Mouse (Mus musculus): ENCODE measurements at regions not wholly inside any gene's neighbourhood (a gene's known extent, or its start where the extent isn't known, plus 50 kb on each side); places are given as distances from the start of the nearest gene placed in this dataset.

DNA sequence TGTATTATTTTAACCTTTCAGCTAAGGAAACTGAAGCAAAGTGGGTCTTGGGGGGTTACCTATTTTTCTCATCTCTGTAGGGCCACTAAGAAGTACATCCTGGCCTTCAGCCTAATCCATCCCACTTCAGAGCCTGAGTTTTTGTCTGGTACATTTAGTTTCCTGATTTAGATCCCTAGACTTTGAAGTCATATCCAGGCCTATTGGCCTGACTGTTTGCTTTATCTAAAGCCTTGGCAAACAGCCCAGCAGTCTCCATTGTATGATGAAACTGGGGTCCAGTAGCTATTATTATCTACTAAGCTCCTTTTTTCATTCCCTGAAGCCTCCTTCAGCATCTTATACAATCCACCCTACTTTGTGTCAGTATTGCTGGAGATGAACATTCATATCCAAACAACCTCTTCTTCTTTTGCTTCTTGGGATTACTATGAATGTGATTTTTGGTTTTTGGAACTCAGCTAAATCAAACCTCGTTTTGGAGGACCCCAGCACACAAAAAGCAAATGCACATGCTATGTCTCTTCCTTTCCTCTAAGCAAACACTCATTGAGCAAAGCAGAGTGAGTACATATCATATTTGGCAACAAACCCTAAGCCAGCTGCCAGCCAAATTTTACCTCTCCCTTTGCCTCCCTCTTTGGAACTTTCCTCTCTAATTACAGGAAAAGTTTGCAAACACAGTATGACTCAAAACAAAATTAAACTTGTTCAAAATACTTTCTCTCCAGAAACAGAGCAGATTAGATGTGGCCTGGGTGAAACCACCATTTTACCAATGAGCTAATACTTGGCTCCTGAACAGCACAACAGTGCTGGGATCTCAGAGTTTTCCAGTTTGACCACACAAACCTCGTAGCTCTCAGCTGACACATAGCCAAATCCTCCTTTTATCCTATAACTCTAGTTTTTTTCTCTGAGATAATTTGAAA is 342.8 kb upstream of the Etaa1 start:
- intact Hi-C loops (cut with DNase I) = no loop called here
- DNase-seq = peak in 1 of 2 experiments; percentile 60
- H3K9ac ChIP-seq (ENCODE audit: low read depth, low read length) = no peak overlapping the region
- no peaks in the 10 kb centered on the region for H3K27me3 ChIP-seq (ENCODE audit: control insufficient read depth, insufficient read depth, low read length)
- no peak overlapping the region for H3K4me3 ChIP-seq
- no peak overlapping the region for H3K27ac ChIP-seq
- peaks cover 2% of the 10 kb centered on the region for H3K36me3 ChIP-seq (ENCODE audit: control insufficient read depth, insufficient read depth, low read length)
- 18% methylated on average over 2 of the region's 2 CpGs for WGBS
- TF ChIP-seq CTCF (IDR thresholded peaks at IDR 0.05) = no peak
- TF ChIP-seq EP300 (IDR thresholded peaks at IDR 0.05; ENCODE audit: insufficient read depth, low read depth, low read length) = no peak
- TF ChIP-seq POLR2A (IDR thresholded peaks at IDR 0.05; ENCODE audit: insufficient read depth, low read depth, low read length) = no peak
- H3K79me2 ChIP-seq (replicated peaks; ENCODE audit: control insufficient read depth, insufficient read depth, low read length) = no peaks in the 10 kb centered on the region
- H3K4me1 ChIP-seq (ENCODE audit: control insufficient read depth, insufficient read depth, low read length) = no peaks in the 10 kb centered on the region; the same call in 1 of the 2 replicates

GRCm38 (mm10) chr11:18278585-18279136 is 325.0 kb upstream of the Etaa1 start:
- no peak overlapping the region for H3K27ac ChIP-seq
- no peaks in the 10 kb centered on the region for H3K79me2 ChIP-seq (replicated peaks; ENCODE audit: control insufficient read depth, insufficient read depth, low read length)
- H3K4me1 ChIP-seq (ENCODE audit: control insufficient read depth, insufficient read depth, low read length) = no peaks in the 10 kb centered on the region
- H3K9ac ChIP-seq (ENCODE audit: low read depth, low read length) = no peak overlapping the region
- intact Hi-C loops (cut with DNase I) = no loop called here
- H3K4me3 ChIP-seq = no peak overlapping the region
- DNase-seq = no peak
- no peaks in the 10 kb centered on the region for H3K27me3 ChIP-seq (ENCODE audit: control insufficient read depth, insufficient read depth, low read length)
- WGBS = 64% methylated on average over 2 of the region's 2 CpGs
- H3K36me3 ChIP-seq (ENCODE audit: control insufficient read depth, insufficient read depth, low read length) = no peaks in the 10 kb centered on the region
- TF ChIP-seq POLR2A (IDR thresholded peaks at IDR 0.05; ENCODE audit: insufficient read depth, low read depth, low read length) = no peak
- no peak for TF ChIP-seq EP300 (IDR thresholded peaks at IDR 0.05; ENCODE audit: insufficient read depth, low read depth, low read length)
- TF ChIP-seq CTCF (IDR thresholded peaks at IDR 0.05) = no peak

- Histone ChIP-seq H3K79me2 (replicated peaks; ENCODE audit: control insufficient read depth, insufficient read depth, low read length) (no peaks in the 10 kb centered on the region), H3K36me3 (ENCODE audit: control insufficient read depth, insufficient read depth, low read length) (no peaks in the 10 kb centered on the region), H3K9ac (ENCODE audit: low read depth, low read length) (no peak overlapping the region), H3K27me3 (ENCODE audit: control insufficient read depth, insufficient read depth, low read length) (no peaks in the 10 kb centered on the region), H3K4me1 (ENCODE audit: control insufficient read depth, insufficient read depth, low read length) (no peaks in the 10 kb centered on the region), H3K27ac (no peak overlapping the region), H3K4me3 (no peak overlapping the region)
- intact Hi-C loops (cut with DNase I) = no loop called here
- WGBS = 55% methylated on average over 1 of the region's 1 CpGs
- TF ChIP-seq POLR2A (IDR thresholded peaks at IDR 0.05; ENCODE audit: insufficient read depth, low read depth, low read length) (no peak), CTCF (IDR thresholded peaks at IDR 0.05) (no peak), EP300 (IDR thresholded peaks at IDR 0.05; ENCODE audit: insufficient read depth, low read depth, low read length) (no peak)
- DNase-seq = no peak
Measured at GRCm38 (mm10) chr11:18272392-18272791, 318.7 kb upstream of the Etaa1 start.

DNA sequence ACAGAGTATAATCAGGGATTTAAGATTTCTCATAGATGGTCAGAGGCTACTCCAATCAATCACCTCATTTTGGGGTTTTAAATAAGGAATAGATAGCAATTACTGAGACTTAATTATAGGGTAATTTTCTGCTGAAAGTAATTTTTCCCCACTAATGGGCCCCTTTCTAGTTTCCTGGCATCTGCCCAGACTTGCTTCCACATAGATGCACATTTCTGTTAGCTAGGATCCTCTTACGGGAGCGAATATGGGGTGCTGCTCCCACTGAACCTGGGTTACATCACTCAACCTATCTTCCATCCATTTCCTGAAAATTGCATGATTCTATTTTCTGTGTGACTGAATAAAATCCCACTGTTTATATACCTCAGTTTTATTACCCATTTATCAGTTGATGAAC is 312.5 kb upstream of the Etaa1 start:
- H3K4me1 ChIP-seq (ENCODE audit: control insufficient read depth, insufficient read depth, low read length) = no peaks in the 10 kb centered on the region
- no peak for TF ChIP-seq EP300 (IDR thresholded peaks at IDR 0.05; ENCODE audit: insufficient read depth, low read depth, low read length)
- TF ChIP-seq CTCF (IDR thresholded peaks at IDR 0.05) = no peak
- TF ChIP-seq POLR2A (IDR thresholded peaks at IDR 0.05; ENCODE audit: insufficient read depth, low read depth, low read length) = no peak
- H3K36me3 ChIP-seq (ENCODE audit: control insufficient read depth, insufficient read depth, low read length) = no peaks in the 10 kb centered on the region
- intact Hi-C loops (cut with DNase I) = no loop called here
- H3K79me2 ChIP-seq (replicated peaks; ENCODE audit: control insufficient read depth, insufficient read depth, low read length) = no peaks in the 10 kb centered on the region
- no peaks in the 10 kb centered on the region for H3K27me3 ChIP-seq (ENCODE audit: control insufficient read depth, insufficient read depth, low read length)
- no peak overlapping the region for H3K9ac ChIP-seq (ENCODE audit: low read depth, low read length)
- 92% methylated on average over 2 of the region's 2 CpGs for WGBS
- no peak for DNase-seq
- no peak overlapping the region for H3K27ac ChIP-seq
- no peak overlapping the region for H3K4me3 ChIP-seq

DNA sequence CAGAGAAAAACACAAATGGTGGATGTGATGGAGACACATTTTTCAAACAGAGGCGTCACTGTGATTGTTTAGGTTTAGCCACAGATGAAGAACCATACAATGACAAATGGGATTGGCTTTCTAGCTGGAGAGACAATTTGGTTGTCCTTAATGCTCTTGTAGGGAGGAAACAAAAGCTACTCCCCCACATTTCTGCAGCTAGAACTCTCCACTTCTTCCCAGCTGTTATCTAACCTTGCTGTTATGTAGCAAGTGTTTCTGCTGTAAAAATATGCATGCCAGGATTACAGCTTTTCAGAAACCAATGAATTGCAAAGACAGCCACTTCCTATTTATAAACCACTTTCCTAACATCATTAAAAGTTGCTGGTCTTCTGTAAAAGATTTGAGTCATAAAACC is 309.2 kb upstream of the Etaa1 start:
- H3K36me3 ChIP-seq (ENCODE audit: control insufficient read depth, insufficient read depth, low read length) = no peaks in the 10 kb centered on the region
- no peaks in the 10 kb centered on the region for H3K4me1 ChIP-seq (ENCODE audit: control insufficient read depth, insufficient read depth, low read length)
- H3K4me3 ChIP-seq = no peak overlapping the region
- H3K9ac ChIP-seq (ENCODE audit: low read depth, low read length) = no peak overlapping the region
- no peak for TF ChIP-seq EP300 (IDR thresholded peaks at IDR 0.05; ENCODE audit: insufficient read depth, low read depth, low read length)
- no peak for TF ChIP-seq CTCF (IDR thresholded peaks at IDR 0.05)
- no peak for TF ChIP-seq POLR2A (IDR thresholded peaks at IDR 0.05; ENCODE audit: insufficient read depth, low read depth, low read length)
- 69% methylated on average over 1 of the region's 1 CpGs for WGBS
- intact Hi-C loops (cut with DNase I) = no loop called here
- H3K27ac ChIP-seq = no peak overlapping the region
- no peaks in the 10 kb centered on the region for H3K79me2 ChIP-seq (replicated peaks; ENCODE audit: control insufficient read depth, insufficient read depth, low read length)
- H3K27me3 ChIP-seq (ENCODE audit: control insufficient read depth, insufficient read depth, low read length) = no peaks in the 10 kb centered on the region
- no peak for DNase-seq

DNA sequence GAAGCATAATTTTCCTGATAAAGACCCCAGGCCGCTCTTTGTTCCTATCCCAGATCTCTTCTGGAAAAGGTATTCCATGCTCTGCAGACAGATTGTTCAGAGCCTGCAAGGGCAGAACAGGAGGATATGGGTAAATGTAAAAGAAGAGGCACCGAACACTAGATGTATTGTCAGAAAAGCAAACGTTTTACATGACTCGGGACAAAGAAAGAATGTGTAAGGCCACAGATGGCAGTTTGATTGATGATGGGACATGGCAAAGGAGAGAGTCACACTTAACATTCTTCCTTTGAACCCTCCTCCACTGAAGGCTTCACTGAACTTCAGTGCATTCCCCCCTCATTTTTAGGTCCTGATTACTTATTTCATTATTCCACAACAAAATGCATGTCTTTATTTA is 295.6 kb upstream of the Etaa1 start:
- Histone ChIP-seq H3K27ac (no peak overlapping the region), H3K4me3 (no peak overlapping the region), H3K36me3 (ENCODE audit: control insufficient read depth, insufficient read depth, low read length) (no peaks in the 10 kb centered on the region), H3K9ac (ENCODE audit: low read depth, low read length) (no peak overlapping the region), H3K27me3 (ENCODE audit: control insufficient read depth, insufficient read depth, low read length) (no peaks in the 10 kb centered on the region), H3K4me1 (ENCODE audit: control insufficient read depth, insufficient read depth, low read length) (no peaks in the 10 kb centered on the region), H3K79me2 (replicated peaks; ENCODE audit: control insufficient read depth, insufficient read depth, low read length) (no peaks in the 10 kb centered on the region)
- no peak for TF ChIP-seq POLR2A (IDR thresholded peaks at IDR 0.05; ENCODE audit: insufficient read depth, low read depth, low read length)
- no peak for TF ChIP-seq CTCF (IDR thresholded peaks at IDR 0.05)
- no peak for TF ChIP-seq EP300 (IDR thresholded peaks at IDR 0.05; ENCODE audit: insufficient read depth, low read depth, low read length)
- intact Hi-C loops (cut with DNase I) = no loop called here
- DNase-seq = no peak
- WGBS = 50% methylated on average over 4 of the region's 4 CpGs
